Mouse (Mus musculus): Measurements from ENCODE around the gene Hes1. TPM values are rescaled to one million over a fixed set of nuclear protein-coding genes. Genes with fewer than 3 reads are reported as not detected.
A peak's percentile ranks its signal among the peaks of the same experiment; 100 is the strongest.

The Hes1 gene
- polyA plus RNA-seq, 1 experiment, result 41.0 TPM

GRCm38 (mm10) chr16:30062242-30063030 lies 1.7 kb upstream of the Hes1 start:
- H3K9me3 ChIP-seq (replicated peaks; ENCODE audit: control insufficient read depth, insufficient read depth, low read length, poor library complexity, severe bottlenecking), result no peaks in the 10 kb centered on the region
- no peak for TF ChIP-seq POLR2A (IDR thresholded peaks at IDR 0.05; ENCODE audit: insufficient read depth, low read length)
- TF ChIP-seq EP300 (IDR thresholded peaks at IDR 0.05; ENCODE audit: insufficient read depth, low read depth, low read length), result no peak
- TF ChIP-seq CTCF (IDR thresholded peaks at IDR 0.05; ENCODE audit: low read depth, low read length), result no peak
- H3K4me1 ChIP-seq (ENCODE audit: control insufficient read depth, insufficient read depth, low read length), result peaks cover 6% of the 10 kb centered on the region
- H3K36me3 ChIP-seq (ENCODE audit: control insufficient read depth, insufficient read depth, low read length, poor library complexity, severe bottlenecking), result 0 out of 2 replicates have a peak, but pooled peaks cover 2% of the 10 kb centered on the region
- H3K9ac ChIP-seq (ENCODE audit: low read depth, poor library complexity, severe bottlenecking), result peak overlapping the region; percentile 99
- no peaks in the 10 kb centered on the region for H3K27me3 ChIP-seq (ENCODE audit: control insufficient read depth, insufficient read depth, low read length, poor library complexity, severe bottlenecking)
- H3K27ac ChIP-seq (ENCODE audit: insufficient read depth, low read length), result peak overlapping the region; percentile 66
- H3K4me3 ChIP-seq (ENCODE audit: low read depth, low read length), result peak overlapping the region; percentile 74

- no peaks in the 10 kb centered on the region for H3K9me3 ChIP-seq (replicated peaks; ENCODE audit: control insufficient read depth, insufficient read depth, low read length, poor library complexity, severe bottlenecking)
- no peaks in the 10 kb centered on the region for H3K27me3 ChIP-seq (ENCODE audit: control insufficient read depth, insufficient read depth, low read length, poor library complexity, severe bottlenecking)
- peak overlapping the region; percentile 66 for H3K27ac ChIP-seq (ENCODE audit: insufficient read depth, low read length)
- peaks cover 6% of the 10 kb centered on the region for H3K4me1 ChIP-seq (ENCODE audit: control insufficient read depth, insufficient read depth, low read length)
- 0 out of 2 replicates have a peak, but pooled peaks cover 2% of the 10 kb centered on the region for H3K36me3 ChIP-seq (ENCODE audit: control insufficient read depth, insufficient read depth, low read length, poor library complexity, severe bottlenecking)
- no peak for TF ChIP-seq POLR2A (IDR thresholded peaks at IDR 0.05; ENCODE audit: insufficient read depth, low read length)
- no peak for TF ChIP-seq CTCF (IDR thresholded peaks at IDR 0.05; ENCODE audit: low read depth, low read length)
- peak; percentile 94 for TF ChIP-seq EP300 (IDR thresholded peaks at IDR 0.05; ENCODE audit: insufficient read depth, low read depth, low read length)
- peak overlapping the region; percentile 74 for H3K4me3 ChIP-seq (ENCODE audit: low read depth, low read length)
- peak overlapping the region; percentile 99 for H3K9ac ChIP-seq (ENCODE audit: low read depth, poor library complexity, severe bottlenecking)
Measured at GRCm38 (mm10) chr16:30063121-30063881, 883 bp upstream of the Hes1 start.

GRCm38 (mm10) chr16:30064613-30065012 lies 429 bp downstream of the Hes1 start:
- H3K9me3 ChIP-seq (replicated peaks; ENCODE audit: control insufficient read depth, insufficient read depth, low read length, poor library complexity, severe bottlenecking), result no peaks in the 10 kb centered on the region
- no peaks in the 10 kb centered on the region for H3K27me3 ChIP-seq (ENCODE audit: control insufficient read depth, insufficient read depth, low read length, poor library complexity, severe bottlenecking)
- H3K36me3 ChIP-seq (ENCODE audit: control insufficient read depth, insufficient read depth, low read length, poor library complexity, severe bottlenecking), result 0 out of 2 replicates have a peak, but pooled peaks cover 2% of the 10 kb centered on the region
- H3K9ac ChIP-seq (ENCODE audit: low read depth, poor library complexity, severe bottlenecking), result peak overlapping the region; percentile 99
- H3K4me3 ChIP-seq (ENCODE audit: low read depth, low read length), result peak overlapping the region; percentile 74
- H3K27ac ChIP-seq (ENCODE audit: insufficient read depth, low read length), result 0 out of 2 replicates have a peak overlapping the region, but pooled peaks have one; percentile 34
- peaks cover 3% of the 10 kb centered on the region for H3K4me1 ChIP-seq (ENCODE audit: control insufficient read depth, insufficient read depth, low read length)
- no peak for TF ChIP-seq POLR2A (IDR thresholded peaks at IDR 0.05; ENCODE audit: insufficient read depth, low read length)
- no peak for TF ChIP-seq CTCF (IDR thresholded peaks at IDR 0.05; ENCODE audit: low read depth, low read length)
- TF ChIP-seq EP300 (IDR thresholded peaks at IDR 0.05; ENCODE audit: insufficient read depth, low read depth, low read length), result no peak

- Histone ChIP-seq H3K9ac (ENCODE audit: low read depth, poor library complexity, severe bottlenecking) (peak overlapping the region; percentile 62), H3K4me1 (ENCODE audit: control insufficient read depth, insufficient read depth, low read length) (peaks cover 1% of the 10 kb centered on the region), H3K36me3 (ENCODE audit: control insufficient read depth, insufficient read depth, low read length, poor library complexity, severe bottlenecking) (0 out of 2 replicates have a peak, but pooled peaks cover 2% of the 10 kb centered on the region), H3K27ac (ENCODE audit: insufficient read depth, low read length) (no peak overlapping the region), H3K27me3 (ENCODE audit: control insufficient read depth, insufficient read depth, low read length, poor library complexity, severe bottlenecking) (no peaks in the 10 kb centered on the region), H3K9me3 (replicated peaks; ENCODE audit: control insufficient read depth, insufficient read depth, low read length, poor library complexity, severe bottlenecking) (no peaks in the 10 kb centered on the region), H3K4me3 (ENCODE audit: low read depth, low read length) (0 out of 2 replicates have a peak overlapping the region, but pooled peaks have one; percentile 28)
- peak; percentile 61; the same call in 1 of the 2 replicates for TF ChIP-seq EP300 (IDR thresholded peaks at IDR 0.05; ENCODE audit: insufficient read depth, low read depth, low read length)
- TF ChIP-seq CTCF (IDR thresholded peaks at IDR 0.05; ENCODE audit: low read depth, low read length), result no peak
- peak; percentile 84 for TF ChIP-seq POLR2A (IDR thresholded peaks at IDR 0.05; ENCODE audit: insufficient read depth, low read length)
Measured at GRCm38 (mm10) chr16:30065077-30065476, 893 bp downstream of the Hes1 start.

GRCm38 (mm10) chr16:30065537-30066183 lies 1.5 kb downstream of the Hes1 start:
- no peaks in the 10 kb centered on the region for H3K9me3 ChIP-seq (replicated peaks; ENCODE audit: control insufficient read depth, insufficient read depth, low read length, poor library complexity, severe bottlenecking)
- peaks cover 1% of the 10 kb centered on the region for H3K4me1 ChIP-seq (ENCODE audit: control insufficient read depth, insufficient read depth, low read length)
- no peak for TF ChIP-seq CTCF (IDR thresholded peaks at IDR 0.05; ENCODE audit: low read depth, low read length)
- TF ChIP-seq POLR2A (IDR thresholded peaks at IDR 0.05; ENCODE audit: insufficient read depth, low read length), result no peak
- TF ChIP-seq EP300 (IDR thresholded peaks at IDR 0.05; ENCODE audit: insufficient read depth, low read depth, low read length), result no peak

More at GRCm38 (mm10) chr16:30065537-30066183, 1.5 kb downstream of the Hes1 start:
- Histone ChIP-seq H3K9ac (ENCODE audit: low read depth, poor library complexity, severe bottlenecking) (peak overlapping the region; percentile 62), H3K27me3 (ENCODE audit: control insufficient read depth, insufficient read depth, low read length, poor library complexity, severe bottlenecking) (no peaks in the 10 kb centered on the region), H3K4me3 (ENCODE audit: low read depth, low read length) (peak overlapping the region; percentile 77), H3K36me3 (ENCODE audit: control insufficient read depth, insufficient read depth, low read length, poor library complexity, severe bottlenecking) (0 out of 2 replicates have a peak, but pooled peaks cover 2% of the 10 kb centered on the region), H3K27ac (ENCODE audit: insufficient read depth, low read length) (no peak overlapping the region)

Data from ES-Bruce4 (cell line).